Mouse (Mus musculus): Measurements from ENCODE around the gene 2900026A02Rik. TPM values are rescaled to one million over a fixed set of nuclear protein-coding genes. Genes with fewer than 3 reads are reported as not detected.

Gene 2900026A02Rik
- polyA plus RNA-seq, 1 experiment from 2014 or later, result 26.0 TPM

- ATAC-seq (no peak), DNase-seq (ENCODE audit: low read depth, low spot score) (no peak)
- ChIA-PET POLR2A (interaction anchor here (0.8 kb wide), 1 partner anchor 10 kb away, joined by 3 read pairs; no protein-coding TSS in a partner anchor), CTCF (interaction anchor here (1.0 to 1.5 kb wide), 4 partner anchors 13 to 43 kb away, joined by 3 to 4 read pairs (median 4); no protein-coding TSS in a partner anchor)
- in situ Hi-C loops (cut with MboI; ENCODE audit: low pct_unique_long_range_greater_than_20kb), result no loop called here
- H3K27me3 ChIP-seq, result no peaks in the 10 kb centered on the region
- no peak for TF ChIP-seq CTCF (IDR thresholded peaks at IDR 0.05)
Observed at GRCm38 (mm10) chr5:113142486-113142885, 78.5 kb downstream of the 2900026A02Rik start.

DNA sequence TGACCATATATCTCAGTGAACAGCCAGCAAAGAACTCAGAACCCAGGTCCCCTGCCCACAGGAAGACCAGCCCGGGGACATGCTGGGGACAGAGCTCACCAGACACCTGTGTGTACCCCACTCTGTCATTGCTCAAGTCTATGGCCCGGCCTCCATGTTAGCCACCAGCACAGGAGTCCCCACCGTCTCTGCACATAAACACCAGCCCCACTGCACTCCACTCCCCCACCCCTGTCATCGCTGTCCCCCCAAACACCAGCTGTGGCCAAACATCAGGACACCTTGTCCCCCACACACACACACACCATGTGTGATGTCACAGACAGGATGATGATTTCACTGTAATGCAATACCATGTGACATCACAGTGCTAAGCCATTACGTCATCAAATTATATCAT, 79.0 kb downstream of the 2900026A02Rik start:
- DNase-seq (ENCODE audit: low read depth, low spot score) (no peak), ATAC-seq (no peak)
- ChIA-PET CTCF (interaction anchor here (1.0 to 1.5 kb wide), 4 partner anchors 13 to 42 kb away, joined by 3 to 4 read pairs (median 4); no protein-coding TSS in a partner anchor), POLR2A (interaction anchor here (0.8 kb wide), 1 partner anchor 9 kb away, joined by 3 read pairs; no protein-coding TSS in a partner anchor)
- in situ Hi-C loops (cut with MboI; ENCODE audit: low pct_unique_long_range_greater_than_20kb), result no loop called here
- H3K27me3 ChIP-seq, result no peaks in the 10 kb centered on the region
- no peak for TF ChIP-seq CTCF (IDR thresholded peaks at IDR 0.05)

DNA sequence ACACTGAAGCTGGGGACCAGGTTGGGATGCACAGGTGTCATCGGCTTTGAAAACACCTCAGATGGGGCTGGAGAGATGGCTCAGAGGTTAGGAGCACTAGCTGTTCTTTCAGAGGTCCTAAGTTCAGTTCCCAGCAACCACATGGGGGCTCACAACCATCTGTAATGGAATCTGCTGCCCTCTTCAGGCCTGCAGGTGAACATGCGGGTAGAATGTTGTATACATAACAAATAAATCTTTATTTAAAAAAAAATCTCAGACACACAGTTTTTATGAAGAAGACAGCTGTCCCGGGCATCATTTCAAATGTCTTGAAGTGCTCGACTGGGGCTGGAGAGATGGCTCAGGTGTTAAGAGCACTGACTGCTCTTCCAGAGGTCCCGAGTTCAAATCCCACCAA, 80.2 kb downstream of the 2900026A02Rik start:
- ChIA-PET POLR2A (interaction anchor here (1.2 kb wide), 1 partner anchor 18 kb away, joined by 3 read pairs; no protein-coding TSS in a partner anchor), CTCF (interaction anchor here (0.9 to 3.1 kb wide), 4 partner anchors 14 to 33 kb away, joined by 3 to 17 read pairs (median 3); no protein-coding TSS in a partner anchor)
- in situ Hi-C loops (cut with MboI; ENCODE audit: low pct_unique_long_range_greater_than_20kb), result no loop called here
- DNase-seq (ENCODE audit: low read depth, low spot score) (no peak), ATAC-seq (no peak)
- no peaks in the 10 kb centered on the region for H3K27me3 ChIP-seq
- no peak for TF ChIP-seq CTCF (IDR thresholded peaks at IDR 0.05)

GRCm38 (mm10) chr5:113140051-113140450, 81.0 kb downstream of the 2900026A02Rik start:
- no peak for TF ChIP-seq CTCF (IDR thresholded peaks at IDR 0.05)
- DNase-seq (ENCODE audit: low read depth, low spot score) (no peak), ATAC-seq (no peak)
- no peaks in the 10 kb centered on the region for H3K27me3 ChIP-seq
- ChIA-PET CTCF (interaction anchor here (1.1 to 3.1 kb wide), 4 partner anchors 13 to 34 kb away, joined by 3 to 17 read pairs (median 3); no protein-coding TSS in a partner anchor), POLR2A (interaction anchor here (1.2 kb wide), 1 partner anchor 19 kb away, joined by 3 read pairs; no protein-coding TSS in a partner anchor)
- in situ Hi-C loops (cut with MboI; ENCODE audit: low pct_unique_long_range_greater_than_20kb), result no loop called here

DNA sequence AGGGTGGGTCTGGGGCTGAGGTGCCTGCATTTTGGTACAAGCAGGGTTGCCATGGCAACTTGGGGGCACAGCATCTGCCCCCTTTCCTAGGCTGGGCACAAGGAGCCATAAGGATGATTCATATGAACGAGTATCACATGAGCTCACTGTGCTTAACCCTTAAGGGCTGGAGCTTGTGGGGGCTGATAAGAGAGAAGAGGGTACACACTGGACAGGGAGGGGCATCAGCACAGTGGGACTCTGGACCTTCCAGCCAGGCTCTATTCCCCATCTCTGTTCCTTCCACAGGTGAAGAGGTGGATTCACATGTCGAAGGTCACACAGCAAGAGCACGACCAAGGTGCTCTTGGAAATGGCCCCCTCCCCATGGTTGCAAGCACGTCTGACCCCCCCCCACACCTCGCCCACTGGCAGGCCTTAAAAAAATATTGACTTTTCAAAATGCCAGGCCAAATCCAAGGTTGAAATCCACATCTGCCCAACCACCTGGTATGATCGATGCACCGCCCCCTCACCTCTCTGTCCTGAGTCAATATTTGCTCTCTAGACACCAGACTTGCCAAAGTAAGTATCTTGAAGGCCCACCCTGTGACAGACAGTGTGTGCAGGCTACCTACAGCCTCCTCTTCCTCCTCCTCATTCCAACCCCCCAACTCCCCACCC, 81.8 kb downstream of the 2900026A02Rik start:
- ChIA-PET POLR2A (no interaction called here), CTCF (interaction anchor here (1.3 to 3.3 kb wide), 4 partner anchors 11 to 40 kb away, joined by 3 to 17 read pairs (median 10); no protein-coding TSS in a partner anchor)
- peak; percentile 53 for ATAC-seq

GRCm38 (mm10) chr5:113138319-113139063, 82.5 kb downstream of the 2900026A02Rik start:
- in situ Hi-C loops (cut with MboI; ENCODE audit: low pct_unique_long_range_greater_than_20kb), result no loop called here
- ATAC-seq, result peak; percentile 68
- TF ChIP-seq CTCF (IDR thresholded peaks at IDR 0.05), result no peak
- H3K27me3 ChIP-seq, result no peaks in the 10 kb centered on the region
- ChIA-PET CTCF (interaction anchor here (0.9 to 3.3 kb wide), 4 partner anchors 10 to 39 kb away, joined by 4 to 17 read pairs (median 10); no protein-coding TSS in a partner anchor), POLR2A (interaction anchor here (1.2 kb wide), 1 partner anchor 10 kb away, joined by 3 read pairs; no protein-coding TSS in a partner anchor)
- DNase-seq (ENCODE audit: low read depth, low spot score), result no peak

More for the DNA sequence above, 81.8 kb downstream of the 2900026A02Rik start:
- in situ Hi-C loops (cut with MboI; ENCODE audit: low pct_unique_long_range_greater_than_20kb), result no loop called here
- no peak for TF ChIP-seq CTCF (IDR thresholded peaks at IDR 0.05)
- no peaks in the 10 kb centered on the region for H3K27me3 ChIP-seq
- DNase-seq (ENCODE audit: low read depth, low spot score), result no peak

DNA sequence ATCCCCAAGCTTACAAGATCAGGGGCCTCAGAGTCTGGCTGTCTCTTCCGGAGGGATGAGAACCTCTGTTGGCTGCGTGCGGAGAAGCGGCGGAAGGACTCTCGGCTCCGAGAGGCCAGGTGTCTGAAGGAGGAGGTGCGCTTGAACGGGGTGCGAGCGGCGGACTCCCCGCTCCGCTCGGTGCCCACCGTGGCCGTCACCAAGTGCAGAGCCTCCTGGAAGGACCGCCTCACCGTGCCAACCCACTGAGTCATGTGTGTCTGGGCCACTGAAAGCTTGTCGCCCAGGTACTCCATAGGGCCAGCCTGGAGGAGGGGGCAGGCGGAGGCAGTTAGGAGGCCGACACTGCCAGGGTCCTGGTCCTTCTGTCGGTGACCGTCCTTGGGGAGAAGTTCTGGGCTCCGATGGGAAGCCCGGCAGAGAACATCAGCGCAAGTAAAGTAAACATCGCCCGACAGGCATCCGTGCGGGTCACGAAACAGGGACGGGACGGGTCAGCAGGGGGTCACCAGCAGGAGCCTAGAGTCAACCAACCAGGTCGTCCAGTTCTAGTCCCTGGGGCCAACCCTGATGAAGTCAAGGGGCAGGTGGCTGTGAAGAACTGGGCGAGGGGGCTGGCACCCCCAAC, 83.2 kb downstream of the 2900026A02Rik start:
- in situ Hi-C loops (cut with MboI; ENCODE audit: low pct_unique_long_range_greater_than_20kb), result no loop called here
- ChIA-PET POLR2A (interaction anchor here (1.2 kb wide), 1 partner anchor 11 kb away, joined by 3 read pairs; no protein-coding TSS in a partner anchor), CTCF (interaction anchor here (0.9 to 3.3 kb wide), 6 partner anchors 10 to 38 kb away, joined by 4 to 17 read pairs (median 4); no protein-coding TSS in a partner anchor)
- TF ChIP-seq CTCF (IDR thresholded peaks at IDR 0.05), result no peak
- ATAC-seq, result no peak
- H3K27me3 ChIP-seq, result no peaks in the 10 kb centered on the region
- no peak for DNase-seq (ENCODE audit: low read depth, low spot score)

DNA sequence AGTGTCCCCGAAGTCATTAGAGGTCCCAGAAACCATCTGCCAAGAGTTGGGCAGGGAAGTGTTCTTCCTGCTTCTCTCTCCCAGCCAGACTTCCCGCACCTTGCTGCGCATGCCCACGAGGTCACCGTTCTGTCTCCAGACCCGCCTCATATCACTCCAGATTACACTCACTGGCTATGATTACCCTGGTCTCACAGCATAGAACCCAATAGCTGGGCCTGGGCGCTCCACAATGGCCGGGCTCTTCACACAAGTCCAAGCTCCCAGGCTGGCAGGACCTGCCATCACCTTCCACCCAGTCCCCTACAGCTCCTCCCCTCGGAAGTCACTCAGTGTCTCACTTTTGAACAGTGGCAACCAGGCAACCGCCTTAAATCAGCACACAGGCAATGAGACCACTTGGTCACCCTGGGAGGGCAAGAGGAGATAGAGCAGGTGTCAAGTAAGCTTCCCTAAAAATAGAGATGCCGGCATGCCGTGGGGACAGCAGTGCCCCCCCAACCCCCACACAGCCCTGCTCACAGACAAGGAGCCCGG, 84.0 kb downstream of the 2900026A02Rik start:
- no peaks in the 10 kb centered on the region for H3K27me3 ChIP-seq
- DNase-seq (ENCODE audit: low read depth, low spot score) (no peak), ATAC-seq (no peak)
- TF ChIP-seq CTCF (IDR thresholded peaks at IDR 0.05), result no peak
- ChIA-PET CTCF (interaction anchor here (1.1 to 3.3 kb wide), 5 partner anchors 14 to 37 kb away, joined by 3 to 16 read pairs (median 4); no protein-coding TSS in a partner anchor), POLR2A (no interaction called here)
- in situ Hi-C loops (cut with MboI; ENCODE audit: low pct_unique_long_range_greater_than_20kb), result no loop called here

DNA sequence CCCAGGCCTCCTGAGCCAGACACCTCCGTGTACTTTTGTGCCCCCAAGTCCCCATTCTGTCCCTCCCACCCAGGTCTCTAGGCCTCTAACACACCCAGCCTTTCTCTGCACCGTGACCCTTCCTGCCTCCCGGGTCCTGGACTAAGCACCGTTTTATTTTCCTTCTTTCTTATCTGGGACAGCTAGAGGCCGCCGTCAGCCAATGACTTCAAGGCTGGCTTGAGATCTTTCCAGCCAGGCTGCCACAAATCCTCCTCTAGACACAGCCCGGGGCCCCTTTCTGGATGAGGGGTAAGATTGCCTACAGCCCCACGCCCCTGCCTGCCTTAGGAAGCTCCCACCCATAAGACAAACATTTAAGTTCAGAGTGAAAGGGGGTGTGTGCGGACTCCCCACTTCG, 85.5 kb downstream of the 2900026A02Rik start:
- no peaks in the 10 kb centered on the region for H3K27me3 ChIP-seq
- no peak for ATAC-seq

More for the DNA sequence above, 85.5 kb downstream of the 2900026A02Rik start:
- TF ChIP-seq CTCF (IDR thresholded peaks at IDR 0.05), result no peak
- no peak for DNase-seq (ENCODE audit: low read depth, low spot score)
- POLR2A ChIA-PET, result no interaction called here
- CTCF ChIA-PET, result interaction anchor here (1.1 to 1.8 kb wide), 2 partner anchors 10 to 20 kb away, joined by 3 read pairs; no protein-coding TSS in a partner anchor
- in situ Hi-C loops (cut with MboI; ENCODE audit: low pct_unique_long_range_greater_than_20kb), result no loop called here

All from Patski (cell line).